Comparison of ENCODE assay signal across 27 mouse cellular contexts in genomic region chr6:39604565-39604964, GRCm38 (mm10). TPM values are rescaled to one million over a fixed set of nuclear protein-coding genes. Genes with fewer than 3 reads are reported as not detected.
A peak's percentile ranks its signal among the peaks of the same experiment; 100 is the strongest.
DNase-seq lines count a peak whose midpoint lies in the region; ATAC-seq and TF ChIP-seq lines count a peak whose summit lies in the region.
"Had no signal": no experiment of that assay in that cellular context is flagged by ENCODE, and none has a peak within 500 bp of the region (broad histone marks: within the 10 kb centered on the region; RNA-seq: fewer than 3 reads in every experiment).

No protein-coding gene starts in this region.

- H3K4me3 ChIP-seq in embryonic facial prominence, embryonic 14.5 days (ENCODE audit: low read depth, low read length): no peak overlapping the region
- no peak overlapping the region for H3K4me3 ChIP-seq in embryonic facial prominence, embryonic 10.5 days
- no peak overlapping the region for H3K4me3 ChIP-seq in layer of hippocampus, adult 2 months
- no peak overlapping the region for H3K4me3 ChIP-seq in hindbrain, embryonic 13.5 days
- H3K4me3 ChIP-seq: embryonic facial prominence, embryonic 12.5 days; forebrain, embryonic 12.5 days; gastrocnemius, adult 2 months; heart, embryonic 13.5 days; hindbrain, embryonic 12.5 days had no signal

- no peaks in the 10 kb centered on the region for H3K4me1 ChIP-seq in embryonic facial prominence, embryonic 14.5 days (ENCODE audit: control insufficient read depth, insufficient read depth, low read length)
- H3K4me1 ChIP-seq in embryonic facial prominence, embryonic 10.5 days: no peaks in the 10 kb centered on the region
- H3K4me1 ChIP-seq in hindbrain, embryonic 13.5 days (replicated peaks): no peaks in the 10 kb centered on the region
- H3K4me1 ChIP-seq: embryonic facial prominence, embryonic 12.5 days; forebrain, embryonic 12.5 days; hindbrain, embryonic 12.5 days had no signal

- no peak overlapping the region for H3K4me2 ChIP-seq in embryonic facial prominence, embryonic 14.5 days (ENCODE audit: low read depth, low read length)
- H3K4me2 ChIP-seq in hindbrain, embryonic 13.5 days: no peak overlapping the region
- H3K4me2 ChIP-seq: embryonic facial prominence, embryonic 12.5 days; forebrain, embryonic 12.5 days; heart, embryonic 13.5 days; hindbrain, embryonic 12.5 days had no signal

- H3K27ac ChIP-seq in embryonic facial prominence, embryonic 14.5 days (replicated peaks; ENCODE audit: low read depth, low read length): no peak overlapping the region
- H3K27ac ChIP-seq in embryonic facial prominence, embryonic 10.5 days (replicated peaks): no peak overlapping the region
- peak overlapping the region; percentile 83 for H3K27ac ChIP-seq in layer of hippocampus, adult 2 months
- H3K27ac ChIP-seq in hindbrain, embryonic 13.5 days: no peak overlapping the region
- H3K27ac ChIP-seq: embryonic facial prominence, embryonic 12.5 days; forebrain, embryonic 12.5 days; gastrocnemius, adult 2 months; heart, embryonic 13.5 days; hindbrain, embryonic 12.5 days; hindbrain, postnatal 0 days had no signal

- TF ChIP-seq CTCF in layer of hippocampus, adult 2 months (conservative IDR thresholded peaks at IDR 0.05): no peak

- H3K36me3 ChIP-seq in embryonic facial prominence, embryonic 14.5 days (ENCODE audit: control insufficient read depth, insufficient read depth, low read length): peaks cover 57% of the 10 kb centered on the region
- H3K36me3 ChIP-seq in embryonic facial prominence, embryonic 10.5 days (replicated peaks): peaks cover 37% of the 10 kb centered on the region
- peaks cover 41% of the 10 kb centered on the region for H3K36me3 ChIP-seq in hindbrain, embryonic 13.5 days

- DNase-seq in embryonic facial prominence, embryonic 14.5 days (ENCODE audit: low spot score): peak; percentile 15
- no peak for DNase-seq in embryonic facial prominence, embryonic 10.5 days (ENCODE audit: low spot score)
- DNase-seq in layer of hippocampus, adult 2 months (ENCODE audit: low spot score in 2 of 2): peak; percentile 53 to 58
- DNase-seq in layer of hippocampus, postnatal 10 days (ENCODE audit: low spot score in 2 of 2): no peak
- DNase-seq in right cerebral cortex, postnatal 36 days (ENCODE audit: low spot score in 2 of 2): peak; percentile 34 to 36
- no peak for DNase-seq in right cerebral cortex, postnatal 25 days
- DNase-seq: adrenal gland, adult 8-10 months; adrenal gland, postnatal 36 days; B cell, adult 2 months; cerebellum, adult 11 months; cerebellum, adult 8-10 months; cerebellum, postnatal 14 days; embryo, embryonic 11 days; gastrocnemius, adult 2 months; gastrocnemius, postnatal 36 days; heart, adult 11 months; heart, postnatal 4 days had no signal

- H3K9ac ChIP-seq in embryonic facial prominence, embryonic 14.5 days (ENCODE audit: low read depth, low read length): no peak overlapping the region
- H3K9ac ChIP-seq in hindbrain, embryonic 13.5 days: no peak overlapping the region
- H3K9ac ChIP-seq: embryonic facial prominence, embryonic 12.5 days; forebrain, embryonic 12.5 days; heart, embryonic 13.5 days; hindbrain, embryonic 12.5 days had no signal

- ATAC-seq in embryonic facial prominence, embryonic 14.5 days (ENCODE audit: low read depth): no peak
- ATAC-seq in hindbrain, embryonic 13.5 days (ENCODE audit: low FRiP score): no peak
- ATAC-seq: CD4-positive, CD25-positive, alpha-beta regulatory T cell, adult 4 months; forebrain, embryonic 16.5 days; hindbrain, postnatal 0 days had no signal

- no peaks in the 10 kb centered on the region for H3K9me3 ChIP-seq in embryonic facial prominence, embryonic 14.5 days (ENCODE audit: control insufficient read depth, low read length)
- H3K9me3 ChIP-seq in embryonic facial prominence, embryonic 10.5 days: no peaks in the 10 kb centered on the region
- no peaks in the 10 kb centered on the region for H3K9me3 ChIP-seq in hindbrain, embryonic 13.5 days
- H3K9me3 ChIP-seq: embryonic facial prominence, embryonic 12.5 days; forebrain, embryonic 12.5 days; G1E; heart, embryonic 13.5 days; hindbrain, embryonic 12.5 days had no signal

- WGBS in embryonic facial prominence, embryonic 14.5 days: 82% methylated on average over 5 of the region's 5 CpGs
- 92% methylated on average over 5 of the region's 5 CpGs for WGBS in embryonic facial prominence, embryonic 10.5 days
- 77% methylated on average over 5 of the region's 5 CpGs for WGBS in hindbrain, embryonic 13.5 days

- no peaks in the 10 kb centered on the region for H3K27me3 ChIP-seq in embryonic facial prominence, embryonic 14.5 days (replicated peaks; ENCODE audit: control insufficient read depth, insufficient read depth, low read length)
- no peaks in the 10 kb centered on the region for H3K27me3 ChIP-seq in embryonic facial prominence, embryonic 10.5 days (replicated peaks; ENCODE audit: low read depth, poor library complexity, severe bottlenecking)
- H3K27me3 ChIP-seq in hindbrain, embryonic 13.5 days: no peaks in the 10 kb centered on the region
- H3K27me3 ChIP-seq: embryonic facial prominence, embryonic 12.5 days; forebrain, embryonic 12.5 days; heart, embryonic 13.5 days; hindbrain, embryonic 12.5 days had no signal

RNA-seq across cellular contexts. Expression of gene Ndufb2, which starts 12.2 kb away (rescaled TPM):
- polyA plus RNA-seq in embryonic facial prominence, embryonic 14.5 days (2014; fragmentation: Nextera tagmentation; extraction: Ambion mirVana): 343 and 390 TPM in 2 replicates
- polyA plus RNA-seq in embryonic facial prominence, embryonic 10.5 days (2016; fragmentation: Nextera tagmentation; extraction: Ambion mirVana): 274 and 279 TPM in 2 replicates
- 100 to 1,000 TPM; 167 to 192 TPM for total RNA-seq in layer of hippocampus, adult 2 months (2021)
- 100 to 1,000 TPM; 183 to 201 TPM for total RNA-seq in layer of hippocampus, postnatal 10 days (2021)
- 410 and 414 TPM in 2 replicates for polyA plus RNA-seq in hindbrain, embryonic 13.5 days (2015; fragmentation: Nextera tagmentation; extraction: Ambion mirVana)

RNA-seq across cellular contexts. Expression of gene Gm42420, which starts 19.0 kb away (rescaled TPM):
- not detected in 2 replicates for polyA plus RNA-seq in embryonic facial prominence, embryonic 14.5 days (2014; fragmentation: Nextera tagmentation; extraction: Ambion mirVana)
- 0.53 TPM in 1 of 2 replicates, not detected in the other for polyA plus RNA-seq in embryonic facial prominence, embryonic 10.5 days (2016; fragmentation: Nextera tagmentation; extraction: Ambion mirVana)
- total RNA-seq in layer of hippocampus, adult 2 months (2021): not detected
- not detected for total RNA-seq in layer of hippocampus, postnatal 10 days (2021)
- polyA plus RNA-seq in hindbrain, embryonic 13.5 days (2015; fragmentation: Nextera tagmentation; extraction: Ambion mirVana): 2.1 TPM in 1 of 2 replicates, not detected in the other
- total RNA-seq: heart, postnatal 4 days; hindbrain, postnatal 0 days had no signal
- polyA plus RNA-seq: CD4-positive, CD25-positive, alpha-beta regulatory T cell, adult 4 months; embryonic facial prominence, embryonic 12.5 days; forebrain, embryonic 16.5 days; G1E had no signal

RNA-seq across cellular contexts. Expression of gene Adck2, which starts 30.9 kb away (rescaled TPM):
- polyA plus RNA-seq in embryonic facial prominence, embryonic 14.5 days (2014; fragmentation: Nextera tagmentation; extraction: Ambion mirVana): 27.3 and 32.8 TPM in 2 replicates
- polyA plus RNA-seq in embryonic facial prominence, embryonic 10.5 days (2016; fragmentation: Nextera tagmentation; extraction: Ambion mirVana): 21.3 and 26.1 TPM in 2 replicates
- 10 to 100 TPM; 27.5 to 32.0 TPM for total RNA-seq in layer of hippocampus, adult 2 months (2021)
- total RNA-seq in layer of hippocampus, postnatal 10 days (2021): 10 to 100 TPM; 26.4 to 28.1 TPM
- polyA plus RNA-seq in hindbrain, embryonic 13.5 days (2015; fragmentation: Nextera tagmentation; extraction: Ambion mirVana): 41.4 and 46.9 TPM in 2 replicates

RNA-seq across cellular contexts. Expression of gene Dennd2a, which starts 46.9 kb away (rescaled TPM):
- 24.0 and 28.4 TPM in 2 replicates for polyA plus RNA-seq in embryonic facial prominence, embryonic 14.5 days (2014; fragmentation: Nextera tagmentation; extraction: Ambion mirVana)
- 34.3 and 37.8 TPM in 2 replicates for polyA plus RNA-seq in embryonic facial prominence, embryonic 10.5 days (2016; fragmentation: Nextera tagmentation; extraction: Ambion mirVana)
- 10 to 100 TPM; 37.0 to 38.2 TPM for total RNA-seq in layer of hippocampus, adult 2 months (2021)
- 10 to 100 TPM; 33.3 to 33.6 TPM for total RNA-seq in layer of hippocampus, postnatal 10 days (2021)
- 25.4 and 27.5 TPM in 2 replicates for polyA plus RNA-seq in hindbrain, embryonic 13.5 days (2015; fragmentation: Nextera tagmentation; extraction: Ambion mirVana)
- total RNA-seq: common myeloid progenitor, adult 5-6 weeks had no signal
- polyA plus RNA-seq: G1E had no signal

Comparison
In these comparisons a context has a peak if more than half of its experiments do, and no peak if none do; other contexts are left out.
1. DNase-seq: peak in embryonic facial prominence, embryonic 14.5 days (single experiment), layer of hippocampus, adult 2 months (2 of 2) and right cerebral cortex, postnatal 36 days (2 of 2); none in embryonic facial prominence, embryonic 10.5 days (single experiment), layer of hippocampus, postnatal 10 days (0 of 2) and right cerebral cortex, postnatal 25 days (single experiment).